Mouse (Mus musculus) liver, embryonic 16.5 days (tissue): ENCODE data around the gene Il5. TPM values are rescaled to one million over a fixed set of nuclear protein-coding genes. Genes with fewer than 3 reads are reported as not detected.

Experiments used
- ATAC-seq: fragments of 200-750 bp; cut with Nextera tagmentation; 2 replicates; pipeline ENCODE4 v1.8.0; 2017; ENCODE audit warnings: low read depth, mild to moderate bottlenecking, moderate number of reproducible peaks, moderate library complexity
- H3K27ac ChIP-seq: fragments of 300-500 bp; sonication (generic); 2 replicates; pipeline ENCODE4 v1.5.1; 2014; ENCODE audit warnings: mild to moderate bottlenecking, low read length
- H3K27me3 ChIP-seq: fragments of 300-500 bp; sonication (generic); 2 replicates; pipeline ENCODE4 v1.6.1; 2014; ENCODE audit warnings: low read depth, low read length, mixed read lengths; ENCODE audit not compliant: control insufficient read depth, insufficient read depth
- H3K36me3 ChIP-seq: fragments of 300-500 bp; sonication (generic); 2 replicates; pipeline ENCODE4 v1.6.1; 2014; ENCODE audit warnings: mild to moderate bottlenecking; ENCODE audit not compliant: control insufficient read depth, insufficient read depth
- H3K4me1 ChIP-seq: fragments of 300-500 bp; sonication (generic); 2 replicates; pipeline ENCODE4 v1.6.1; 2014; ENCODE audit warnings: low read depth, low read length, mixed read lengths; ENCODE audit not compliant: control insufficient read depth
- H3K4me2 ChIP-seq: fragments of 300-500 bp; sonication (generic); 2 replicates; pipeline ENCODE4 v1.6.1; 2014; ENCODE audit warnings: low read depth, low read length, mixed read lengths
- H3K4me3 ChIP-seq: fragments of 300-500 bp; sonication (generic); 2 replicates; pipeline ENCODE4 v1.5.1; 2014; ENCODE audit warnings: low read depth, mild to moderate bottlenecking, low read length
- H3K9ac ChIP-seq: fragments of 300-500 bp; sonication (generic); 2 replicates; pipeline ENCODE4 v1.6.1; 2014; ENCODE audit warnings: low read depth, low read length
- H3K9me3 ChIP-seq: fragments of 300-500 bp; sonication (generic); replicated peaks from 2 replicates; pipeline ENCODE4 v1.6.1; 2016; ENCODE audit warnings: low read length; ENCODE audit not compliant: control insufficient read depth
- WGBS: fragments of 180-500 bp; shearing (Covaris S2); extraction: QIAGEN DNeasy Blood & Tissue Kit; methylation state at CpG from one replicate; pipeline ENCODE4 v1.1.7; 2014; ENCODE audit not compliant: insufficient replicate concordance; 5-methylcytosine and 5-hydroxymethylcytosine counted together
- polyA plus RNA-seq: library from polyadenylated mRNA; unstranded; fragments of >200 nt; fragmentation: Nextera tagmentation; extraction: Ambion mirVana; gene quantifications from 2 replicates; pipeline ENCODE4 v1.2.1, GENCODE M21; 2015

The Il5 gene
- polyA plus RNA-seq = not detected in 2 replicates

DNA sequence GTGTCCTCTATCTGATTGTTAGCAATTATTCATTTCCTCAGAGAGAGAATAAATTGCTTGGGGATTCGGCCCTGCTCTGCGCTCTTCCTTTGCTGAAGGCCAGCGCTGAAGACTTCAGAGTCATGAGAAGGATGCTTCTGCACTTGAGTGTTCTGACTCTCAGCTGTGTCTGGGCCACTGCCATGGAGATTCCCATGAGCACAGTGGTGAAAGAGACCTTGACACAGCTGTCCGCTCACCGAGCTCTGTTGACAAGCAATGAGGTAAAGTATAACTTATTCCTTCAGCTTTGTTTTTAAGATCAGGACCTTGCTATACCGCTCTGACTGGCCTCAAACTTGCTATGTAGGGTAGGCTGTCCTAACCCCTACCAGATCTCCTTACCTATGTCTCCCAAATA is at the start of gene Il5:
Il5 (plus strand) TSS at position 80 of the 400 bp plus-strand sequence.
- H3K27me3 ChIP-seq = no peaks in the 10 kb centered on the region
- no peak within 1 kb of the TSS for H3K4me2 ChIP-seq
- no peaks in the 10 kb centered on the region for H3K36me3 ChIP-seq
- no peak within 1 kb of the TSS for H3K4me3 ChIP-seq
- WGBS = 78% methylated on average over 6 of the region's 6 CpGs
- H3K4me1 ChIP-seq = no peaks in the 10 kb centered on the region
- H3K9ac ChIP-seq = no peak within 1 kb of the TSS
- no peak within 1 kb of the TSS for H3K27ac ChIP-seq
- no peaks in the 10 kb centered on the region for H3K9me3 ChIP-seq
- ATAC-seq = no peak

DNA sequence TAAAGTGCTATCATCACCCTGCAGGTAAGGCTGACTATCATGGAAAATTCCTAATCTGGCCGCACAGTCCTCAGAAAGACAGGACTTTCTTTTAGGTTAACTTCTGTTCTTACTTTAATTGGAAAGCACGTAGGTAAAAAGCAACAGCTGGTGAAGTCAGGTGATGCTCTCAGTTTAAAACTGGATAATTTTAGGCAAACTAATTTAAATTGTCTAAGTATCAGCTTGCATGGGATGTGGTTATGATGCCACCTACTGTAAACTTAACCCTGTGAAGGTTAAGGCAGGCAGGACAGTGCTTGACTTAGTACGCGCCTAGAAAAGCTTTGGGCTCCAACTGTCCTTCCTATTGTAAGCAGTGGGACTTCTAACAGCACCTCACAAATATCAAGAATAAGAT is 49.2 kb upstream of the Il5 start:
- Histone ChIP-seq H3K27ac (no peak overlapping the region), H3K4me1 (no peaks in the 10 kb centered on the region), H3K9ac (no peak overlapping the region), H3K27me3 (no peaks in the 10 kb centered on the region), H3K4me3 (no peak overlapping the region), H3K36me3 (peaks cover 16% of the 10 kb centered on the region), H3K9me3 (no peaks in the 10 kb centered on the region), H3K4me2 (no peak overlapping the region)
- no peak for ATAC-seq
- WGBS = 88% methylated on average over 4 of the region's 4 CpGs

DNA sequence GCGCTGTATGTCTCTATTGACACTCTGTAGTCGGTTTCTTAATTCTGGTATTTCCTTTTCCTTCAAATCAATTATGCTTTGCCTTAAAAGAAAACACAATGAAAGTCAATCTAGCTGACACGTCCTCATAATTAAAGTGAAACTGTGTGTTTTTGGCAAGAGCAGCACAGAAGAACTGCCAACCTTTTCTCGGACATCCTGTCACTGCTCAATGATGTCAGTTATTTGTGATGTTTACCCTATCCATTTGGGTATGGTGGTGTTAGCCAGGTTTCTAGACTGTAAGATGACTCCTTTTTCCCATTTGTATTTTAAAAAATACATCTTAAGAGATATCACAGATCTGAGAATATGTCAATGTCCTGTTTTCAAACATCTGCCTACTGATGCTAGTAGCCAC is 40.5 kb upstream of the Il5 start:
- Histone ChIP-seq H3K9me3 (no peaks in the 10 kb centered on the region), H3K4me2 (no peak overlapping the region), H3K9ac (no peak overlapping the region), H3K36me3 (peaks cover 21% of the 10 kb centered on the region), H3K4me3 (no peak overlapping the region), H3K27ac (no peak overlapping the region), H3K27me3 (no peaks in the 10 kb centered on the region), H3K4me1 (no peaks in the 10 kb centered on the region)
- WGBS = 76% methylated on average over 4 of the region's 4 CpGs
- ATAC-seq = no peak

DNA sequence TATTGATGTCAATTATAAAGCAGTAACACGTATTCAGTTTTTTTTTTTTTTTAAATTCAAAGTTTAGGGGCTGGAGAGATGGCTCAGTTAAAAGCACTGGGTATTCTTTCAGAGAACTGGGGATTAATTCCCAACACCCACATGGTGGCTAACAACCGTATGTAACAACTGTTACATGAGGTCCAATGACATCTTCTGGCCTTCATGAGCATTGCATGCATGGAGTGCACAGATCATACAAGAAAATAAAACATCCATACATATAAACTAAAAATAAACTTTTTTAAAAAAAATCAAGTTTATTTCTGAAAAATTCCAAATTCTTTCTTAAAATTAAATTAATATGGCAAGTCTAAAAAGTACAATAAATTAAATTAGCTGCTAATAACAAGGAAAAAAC is 38.9 kb upstream of the Il5 start:
- Histone ChIP-seq H3K4me3 (no peak overlapping the region), H3K4me1 (no peaks in the 10 kb centered on the region), H3K27ac (no peak overlapping the region), H3K36me3 (peaks cover 20% of the 10 kb centered on the region), H3K9me3 (no peaks in the 10 kb centered on the region), H3K4me2 (no peak overlapping the region), H3K9ac (no peak overlapping the region), H3K27me3 (no peaks in the 10 kb centered on the region)
- ATAC-seq = no peak
- WGBS = 87% methylated on average over 2 of the region's 2 CpGs

DNA sequence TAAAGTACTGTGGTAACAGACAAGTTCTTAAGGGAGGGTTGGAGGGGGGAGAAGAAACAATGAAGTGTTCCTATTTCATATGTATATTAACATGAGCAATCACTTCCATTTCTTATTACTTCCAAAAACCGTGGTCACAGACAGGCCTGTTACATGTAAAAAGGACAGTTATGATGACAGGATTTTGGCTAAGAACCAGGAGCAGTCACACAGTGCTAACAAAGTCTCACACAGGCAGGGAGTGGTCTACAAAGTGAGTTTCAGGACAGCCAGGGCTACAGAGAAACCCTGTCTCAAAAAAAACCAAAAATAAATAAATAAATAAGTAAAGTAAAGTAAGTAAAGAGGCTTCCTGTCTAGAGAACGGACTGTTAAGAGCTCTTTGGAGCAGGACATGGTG is 38.4 kb upstream of the Il5 start:
- H3K9me3 ChIP-seq = no peaks in the 10 kb centered on the region
- H3K36me3 ChIP-seq = peaks cover 20% of the 10 kb centered on the region
- H3K4me1 ChIP-seq = no peaks in the 10 kb centered on the region
- WGBS = 74% methylated on average over 2 of the region's 2 CpGs
- H3K27me3 ChIP-seq = no peaks in the 10 kb centered on the region
- H3K4me2 ChIP-seq = no peak overlapping the region
- no peak for ATAC-seq
- no peak overlapping the region for H3K27ac ChIP-seq
- no peak overlapping the region for H3K9ac ChIP-seq
- H3K4me3 ChIP-seq = no peak overlapping the region

DNA sequence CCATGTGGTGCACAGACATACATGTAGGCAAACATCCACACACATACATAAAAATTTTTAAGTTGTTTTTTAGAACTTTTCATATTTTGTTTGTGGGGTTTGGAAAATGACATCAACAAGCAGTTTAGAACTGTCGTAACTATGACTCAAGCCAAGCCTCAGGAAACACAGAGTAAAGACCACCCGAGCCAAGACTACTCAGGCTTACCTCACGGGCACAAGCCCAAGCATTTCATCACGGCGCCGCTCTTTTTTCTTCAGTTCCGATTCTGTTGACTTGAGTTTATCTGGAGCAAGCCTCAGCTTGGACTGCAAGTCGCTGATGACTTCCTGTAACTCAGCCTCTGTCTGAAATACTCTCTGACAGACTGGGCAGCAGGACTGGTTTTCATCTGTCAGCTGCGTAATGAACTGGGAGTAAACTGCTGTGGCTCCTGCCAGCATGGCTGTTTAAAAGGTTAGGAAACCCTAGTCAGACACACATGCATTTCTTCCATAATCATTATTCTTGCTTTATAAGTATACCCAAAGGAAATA is 37.5 kb upstream of the Il5 start:
- H3K4me3 ChIP-seq = no peak overlapping the region
- no peak overlapping the region for H3K9ac ChIP-seq
- H3K36me3 ChIP-seq = peaks cover 20% of the 10 kb centered on the region
- H3K4me2 ChIP-seq = no peak overlapping the region
- no peak overlapping the region for H3K27ac ChIP-seq
- 81% methylated on average over 9 of the region's 9 CpGs for WGBS
- H3K4me1 ChIP-seq = no peaks in the 10 kb centered on the region
- no peaks in the 10 kb centered on the region for H3K9me3 ChIP-seq
- no peaks in the 10 kb centered on the region for H3K27me3 ChIP-seq
- no peak for ATAC-seq

DNA sequence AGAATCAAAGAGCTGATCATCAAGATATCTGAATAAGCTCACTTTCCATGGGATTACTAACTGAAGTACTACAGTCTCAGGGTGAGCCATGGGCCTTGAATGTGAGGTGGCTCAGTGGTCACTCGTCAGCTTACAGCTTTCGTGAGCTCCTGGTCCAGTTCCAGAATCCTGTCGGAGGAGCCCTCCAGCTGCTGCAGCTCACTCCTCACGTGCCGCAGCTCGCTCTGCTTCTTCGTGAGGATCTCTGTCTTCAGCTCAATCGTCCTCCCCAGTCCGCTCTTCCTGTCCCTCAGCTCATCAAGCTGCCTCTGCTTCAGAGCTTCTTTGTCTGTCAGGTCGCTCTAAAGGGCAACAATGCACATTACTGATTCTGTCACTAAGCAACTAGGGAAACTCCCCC is 28.6 kb upstream of the Il5 start:
- Histone ChIP-seq H3K27me3 (no peaks in the 10 kb centered on the region), H3K4me3 (no peak overlapping the region), H3K27ac (no peak overlapping the region), H3K36me3 (peaks cover 17% of the 10 kb centered on the region), H3K9ac (no peak overlapping the region), H3K4me2 (no peak overlapping the region), H3K4me1 (no peaks in the 10 kb centered on the region), H3K9me3 (no peaks in the 10 kb centered on the region)
- 82% methylated on average over 10 of the region's 10 CpGs for WGBS
- no peak for ATAC-seq

DNA sequence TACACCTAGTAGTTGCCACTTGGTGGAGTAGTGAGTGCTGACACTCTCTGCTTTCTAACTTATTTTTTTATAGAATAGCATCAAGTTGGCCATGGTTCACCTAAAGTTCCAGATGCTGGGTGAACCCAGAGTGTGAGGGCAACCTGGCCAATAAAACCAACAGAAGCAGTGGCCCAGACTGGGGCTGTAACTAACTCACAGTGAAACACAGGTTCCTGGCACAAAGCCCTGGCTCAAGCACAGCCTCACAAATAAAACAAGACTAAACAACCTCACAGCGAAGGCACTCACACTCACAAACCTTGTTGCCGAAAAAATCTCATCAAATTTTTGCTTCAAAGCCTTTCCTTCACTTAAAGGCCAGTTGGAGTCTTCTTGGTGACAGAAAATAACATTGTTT is 22.1 kb upstream of the Il5 start:
- Histone ChIP-seq H3K27me3 (no peaks in the 10 kb centered on the region), H3K4me2 (no peak overlapping the region), H3K27ac (no peak overlapping the region), H3K9me3 (no peaks in the 10 kb centered on the region), H3K4me3 (no peak overlapping the region), H3K9ac (no peak overlapping the region), H3K4me1 (no peaks in the 10 kb centered on the region), H3K36me3 (peaks cover 13% of the 10 kb centered on the region)
- ATAC-seq = no peak
- WGBS = 72% methylated on average over 2 of the region's 2 CpGs

DNA sequence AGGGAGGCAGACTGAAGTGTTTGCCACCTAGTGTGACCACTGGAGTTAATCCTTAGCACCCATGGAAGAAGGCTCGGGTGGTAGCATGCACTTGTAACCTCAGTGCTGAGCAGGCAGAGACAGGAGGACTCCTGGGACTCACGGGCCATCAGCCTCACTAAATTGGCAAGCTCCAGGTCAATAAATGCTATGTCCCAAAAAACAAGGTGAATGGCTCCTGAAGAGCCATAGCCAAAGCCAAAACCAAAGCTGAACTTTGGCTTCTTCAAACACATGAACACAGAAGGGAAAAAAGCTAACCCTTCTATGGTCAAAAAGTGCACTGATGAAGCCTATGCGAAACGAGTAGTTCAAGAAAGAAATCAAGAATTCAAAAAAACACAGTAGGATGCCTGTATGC is 21.2 kb upstream of the Il5 start:
- WGBS = 68% methylated on average over 4 of the region's 4 CpGs
- Histone ChIP-seq H3K27me3 (no peaks in the 10 kb centered on the region), H3K36me3 (peaks cover 13% of the 10 kb centered on the region), H3K4me3 (no peak overlapping the region), H3K4me2 (no peak overlapping the region), H3K9me3 (no peaks in the 10 kb centered on the region), H3K27ac (no peak overlapping the region), H3K9ac (no peak overlapping the region), H3K4me1 (no peaks in the 10 kb centered on the region)
- ATAC-seq = no peak
